Mouse (Mus musculus) hindbrain, embryonic 16.5 days (tissue): ENCODE data around the gene Gcn1l1. TPM values are rescaled to one million over a fixed set of nuclear protein-coding genes. Genes with fewer than 3 reads are reported as not detected.
"Not testable (repeated sequence)": the region's sequence is repeated elsewhere in the genome, so short reads cannot be mapped to it uniquely, and the experiment has no call there.

Experiments
- ATAC-seq: fragments of 200-750 bp; cut with Nextera tagmentation; 2 replicates; pipeline ENCODE4 v1.8.0; 2017; ENCODE audit warnings: moderate TSS enrichment, moderate library complexity
- H3K27ac ChIP-seq: fragments of 300-500 bp; sonication (generic); 2 replicates; pipeline ENCODE4 v1.5.1; 2014; ENCODE audit warnings: low read depth, mild to moderate bottlenecking, control low read depth, low read length, moderate library complexity
- H3K27me3 ChIP-seq: fragments of 300-500 bp; sonication (generic); replicated peaks from 2 replicates; pipeline ENCODE4 v1.6.1; 2014; ENCODE audit warnings: low read length; ENCODE audit not compliant: control insufficient read depth, insufficient read depth
- H3K36me3 ChIP-seq: fragments of 300-500 bp; sonication (generic); 2 replicates; pipeline ENCODE4 v1.6.1; 2014; ENCODE audit warnings: mild to moderate bottlenecking, low read length, moderate library complexity, mixed read lengths; ENCODE audit not compliant: control insufficient read depth, insufficient read depth
- H3K4me1 ChIP-seq: fragments of 300-500 bp; sonication (generic); 2 replicates; pipeline ENCODE4 v1.6.1; 2014; ENCODE audit warnings: low read depth, low read length; ENCODE audit not compliant: control insufficient read depth, insufficient read depth
- H3K4me2 ChIP-seq: fragments of 300-500 bp; sonication (generic); 2 replicates; pipeline ENCODE4 v1.6.1; 2014; ENCODE audit warnings: mild to moderate bottlenecking, low read length, control low read depth, moderate library complexity
- H3K4me3 ChIP-seq: fragments of 300-500 bp; sonication (generic); 2 replicates; pipeline ENCODE4 v1.5.1; 2014; ENCODE audit warnings: mild to moderate bottlenecking, low read length, control low read depth, moderate library complexity
- H3K9ac ChIP-seq: fragments of 300-500 bp; sonication (generic); 2 replicates; pipeline ENCODE4 v1.6.1; 2014; ENCODE audit warnings: low read depth, mild to moderate bottlenecking, control low read depth, low read length, moderate library complexity
- H3K9me3 ChIP-seq: fragments of 300-500 bp; sonication (generic); 2 replicates; pipeline ENCODE4 v1.6.1; 2014; ENCODE audit warnings: mild to moderate bottlenecking, low read length, moderate library complexity; ENCODE audit not compliant: control insufficient read depth
- WGBS: fragments of 180-500 bp; shearing (Covaris S2); extraction: QIAGEN DNeasy Blood & Tissue Kit; methylation state at CpG from one replicate; pipeline ENCODE4 v1.1.7; 2014; 5-methylcytosine and 5-hydroxymethylcytosine counted together
- polyA plus RNA-seq: library from polyadenylated mRNA; unstranded; fragments of >200 nt; fragmentation: Nextera tagmentation; extraction: Ambion mirVana; gene quantifications from 2 replicates; pipeline ENCODE4 v1.2.1, GENCODE M21; 2015

Gcn1l1 gene
- polyA plus RNA-seq, result 32.2 and 39.3 TPM in 2 replicates

- H3K4me2 ChIP-seq, result peak within 1 kb of the TSS; percentile 77
- peak within 1 kb of the TSS; percentile 95 for H3K9ac ChIP-seq
- H3K36me3 ChIP-seq, result peaks cover 17% of the 10 kb centered on the region
- peak; percentile 94 for ATAC-seq
- H3K9me3 ChIP-seq, result no peaks in the 10 kb centered on the region
- WGBS, result 2% methylated on average over 55 of the region's 55 CpGs
- peak within 1 kb of the TSS; percentile 88 for H3K4me3 ChIP-seq
- peak within 1 kb of the TSS; percentile 76 for H3K27ac ChIP-seq
- no peaks in the 10 kb centered on the region for H3K27me3 ChIP-seq
- peaks cover 24% of the 10 kb centered on the region for H3K4me1 ChIP-seq
Observed at GRCm38 (mm10) chr5:115564737-115565393, at the start of gene Gcn1l1. Gcn1l1 (plus strand) TSS chr5:115565254.

DNA sequence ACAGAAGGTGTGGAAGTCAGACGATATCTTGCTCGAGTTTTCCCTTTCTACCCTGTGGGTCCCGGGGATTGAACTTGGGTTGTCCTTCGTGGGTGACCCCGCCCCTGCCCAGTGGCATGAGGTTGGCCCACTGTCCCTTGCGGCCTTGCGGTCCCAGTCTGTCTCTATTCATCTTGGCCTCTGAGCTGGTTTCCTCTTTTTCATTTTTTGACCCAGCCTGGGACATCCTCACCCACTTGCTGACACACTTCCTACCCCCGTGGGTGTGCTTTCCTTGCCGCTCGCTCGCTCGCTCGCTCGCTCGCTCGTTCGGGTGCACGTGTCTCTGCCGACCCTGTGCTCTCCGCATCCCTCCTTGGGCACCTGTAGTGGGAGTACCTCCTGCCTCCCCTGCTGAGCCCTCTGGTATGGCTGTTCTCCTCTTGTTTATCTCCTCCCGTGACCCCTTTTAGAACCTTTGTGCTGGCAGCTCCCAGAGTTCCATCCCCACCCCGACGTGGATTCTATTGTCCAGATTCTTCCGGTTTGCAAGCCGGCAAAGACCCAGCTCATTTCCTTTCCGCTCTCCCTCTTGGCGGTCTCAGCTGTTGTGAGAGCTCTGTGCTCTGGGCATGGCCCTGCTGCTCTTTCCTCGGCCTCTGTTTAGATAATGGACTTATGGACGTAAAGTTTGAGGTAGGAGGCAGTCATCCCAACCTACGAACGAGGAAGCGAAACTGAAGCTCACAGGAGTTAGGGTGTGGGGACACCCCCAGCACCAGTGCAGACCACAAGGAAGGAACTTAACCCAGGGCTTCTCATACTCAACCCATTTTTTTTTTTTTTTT is 48.8 kb upstream of the Gcn1l1 start:
- H3K36me3 ChIP-seq, result no peaks in the 10 kb centered on the region
- H3K27ac ChIP-seq, result no peak overlapping the region
- peaks cover 6% of the 10 kb centered on the region for H3K4me1 ChIP-seq
- no peak overlapping the region for H3K4me3 ChIP-seq
- ATAC-seq, result no peak
- no peak overlapping the region for H3K9ac ChIP-seq
- H3K27me3 ChIP-seq, result no peaks in the 10 kb centered on the region
- WGBS, result 81% methylated on average over 32 of the region's 32 CpGs
- H3K9me3 ChIP-seq, result no peaks in the 10 kb centered on the region
- no peak overlapping the region for H3K4me2 ChIP-seq

GRCm38 (mm10) chr5:115516908-115517307 is 48.1 kb upstream of the Gcn1l1 start:
- no peaks in the 10 kb centered on the region for H3K27me3 ChIP-seq
- H3K27ac ChIP-seq, result no peak overlapping the region
- H3K4me2 ChIP-seq, result no peak overlapping the region
- no peak overlapping the region for H3K4me3 ChIP-seq
- WGBS, result 92% methylated on average over 7 of the region's 7 CpGs
- H3K9me3 ChIP-seq, result no peaks in the 10 kb centered on the region
- H3K4me1 ChIP-seq, result peaks cover 6% of the 10 kb centered on the region
- H3K36me3 ChIP-seq, result no peaks in the 10 kb centered on the region
- H3K9ac ChIP-seq, result no peak overlapping the region
- no peak for ATAC-seq

- WGBS, result 88% methylated on average over 9 of the region's 9 CpGs
- H3K36me3 ChIP-seq, result no peaks in the 10 kb centered on the region
- H3K27ac ChIP-seq, result no peak overlapping the region
- no peak overlapping the region for H3K4me2 ChIP-seq
- no peak overlapping the region for H3K4me3 ChIP-seq
- no peak overlapping the region for H3K9ac ChIP-seq
- peaks cover 6% of the 10 kb centered on the region for H3K4me1 ChIP-seq
- H3K9me3 ChIP-seq, result no peaks in the 10 kb centered on the region
- H3K27me3 ChIP-seq, result no peaks in the 10 kb centered on the region
- ATAC-seq, result no peak
Observed at GRCm38 (mm10) chr5:115517501-115517900, 47.6 kb upstream of the Gcn1l1 start.

DNA sequence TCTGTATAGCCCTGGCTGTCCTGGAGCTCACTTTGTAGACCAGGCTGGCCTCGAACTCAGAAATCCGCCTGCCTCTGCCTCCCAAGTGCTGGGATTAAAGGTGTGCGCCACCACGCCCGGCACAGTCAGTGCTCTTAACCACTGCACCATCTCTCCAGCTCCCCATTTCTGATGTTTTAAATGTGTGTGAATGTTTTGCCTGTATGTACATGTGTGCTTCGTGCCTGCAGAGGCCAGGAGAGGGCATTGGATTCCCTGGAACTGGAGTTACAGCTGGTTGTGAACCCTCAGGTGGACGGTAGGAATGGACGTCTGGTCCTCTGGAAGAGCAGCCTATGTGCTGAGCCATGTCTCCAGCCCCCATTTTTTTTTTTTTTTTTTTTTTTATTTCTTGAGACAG is 46.8 kb upstream of the Gcn1l1 start:
- not testable (repeated sequence) for H3K4me3 ChIP-seq, ATAC-seq

GRCm38 (mm10) chr5:115520325-115520869 is 44.7 kb upstream of the Gcn1l1 start:
- Histone ChIP-seq H3K27ac (no peak overlapping the region; the same call in 1 of the 2 replicates), H3K27me3 (no peaks in the 10 kb centered on the region), H3K9ac (no peak overlapping the region), H3K36me3 (no peaks in the 10 kb centered on the region), H3K9me3 (no peaks in the 10 kb centered on the region), H3K4me2 (no peak overlapping the region), H3K4me3 (no peak overlapping the region), H3K4me1 (peaks cover 4% of the 10 kb centered on the region)
- WGBS, result 75% methylated on average over 21 of the region's 21 CpGs
- no peak for ATAC-seq

More for the DNA sequence above, 46.8 kb upstream of the Gcn1l1 start:
- not testable (repeated sequence) for H3K9ac ChIP-seq, H3K27me3 ChIP-seq, H3K27ac ChIP-seq, H3K4me1 ChIP-seq, H3K4me2 ChIP-seq, H3K9me3 ChIP-seq, H3K36me3 ChIP-seq
- 90% methylated on average over 7 of the region's 8 CpGs for WGBS

GRCm38 (mm10) chr5:115521553-115522461 is 43.2 kb upstream of the Gcn1l1 start:
- no peaks in the 10 kb centered on the region for H3K9me3 ChIP-seq
- H3K36me3 ChIP-seq, result no peaks in the 10 kb centered on the region
- H3K9ac ChIP-seq, result no peak overlapping the region
- no peak overlapping the region for H3K4me3 ChIP-seq
- H3K27me3 ChIP-seq, result no peaks in the 10 kb centered on the region
- no peak overlapping the region for H3K4me2 ChIP-seq
- ATAC-seq, result no peak
- 0 out of 2 replicates have a peak overlapping the region, but pooled peaks have one; percentile 41 for H3K27ac ChIP-seq
- H3K4me1 ChIP-seq, result peaks cover 7% of the 10 kb centered on the region
- WGBS, result 70% methylated on average over 21 of the region's 21 CpGs

DNA sequence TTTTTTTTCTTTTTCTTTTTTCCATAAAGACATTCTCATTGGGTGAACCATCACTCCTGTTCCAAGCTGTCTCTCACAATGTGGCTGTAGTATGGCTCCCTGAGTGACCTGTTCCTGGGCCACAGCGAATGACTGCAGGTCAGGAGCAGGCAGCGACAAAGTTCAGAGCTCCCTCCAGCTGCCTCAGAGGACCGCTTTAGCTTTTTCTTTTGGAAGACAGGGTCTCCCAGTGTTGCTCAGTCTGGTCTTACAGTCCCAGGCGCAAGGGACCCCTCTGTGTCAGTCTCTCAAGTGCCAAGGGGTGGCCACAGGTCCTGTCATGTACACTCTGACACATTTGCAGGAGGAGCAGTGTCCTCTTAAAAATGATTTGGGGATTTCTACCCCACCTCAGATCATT is 42.5 kb upstream of the Gcn1l1 start:
- no peak overlapping the region for H3K4me3 ChIP-seq
- no peak overlapping the region for H3K9ac ChIP-seq
- no peaks in the 10 kb centered on the region for H3K27me3 ChIP-seq
- peaks cover 7% of the 10 kb centered on the region for H3K4me1 ChIP-seq
- no peak overlapping the region for H3K4me2 ChIP-seq
- no peak for ATAC-seq
- WGBS, result 80% methylated on average over 4 of the region's 4 CpGs
- no peaks in the 10 kb centered on the region for H3K36me3 ChIP-seq
- no peak overlapping the region for H3K27ac ChIP-seq
- H3K9me3 ChIP-seq, result no peaks in the 10 kb centered on the region
